Mouse (Mus musculus): Measurements from ENCODE around the gene Zranb3. TPM values are rescaled to one million over a fixed set of nuclear protein-coding genes. Genes with fewer than 3 reads are reported as not detected.

The Zranb3 gene
- polyA plus RNA-seq, 1 experiment from 2014 or later: 8.1 TPM

DNA sequence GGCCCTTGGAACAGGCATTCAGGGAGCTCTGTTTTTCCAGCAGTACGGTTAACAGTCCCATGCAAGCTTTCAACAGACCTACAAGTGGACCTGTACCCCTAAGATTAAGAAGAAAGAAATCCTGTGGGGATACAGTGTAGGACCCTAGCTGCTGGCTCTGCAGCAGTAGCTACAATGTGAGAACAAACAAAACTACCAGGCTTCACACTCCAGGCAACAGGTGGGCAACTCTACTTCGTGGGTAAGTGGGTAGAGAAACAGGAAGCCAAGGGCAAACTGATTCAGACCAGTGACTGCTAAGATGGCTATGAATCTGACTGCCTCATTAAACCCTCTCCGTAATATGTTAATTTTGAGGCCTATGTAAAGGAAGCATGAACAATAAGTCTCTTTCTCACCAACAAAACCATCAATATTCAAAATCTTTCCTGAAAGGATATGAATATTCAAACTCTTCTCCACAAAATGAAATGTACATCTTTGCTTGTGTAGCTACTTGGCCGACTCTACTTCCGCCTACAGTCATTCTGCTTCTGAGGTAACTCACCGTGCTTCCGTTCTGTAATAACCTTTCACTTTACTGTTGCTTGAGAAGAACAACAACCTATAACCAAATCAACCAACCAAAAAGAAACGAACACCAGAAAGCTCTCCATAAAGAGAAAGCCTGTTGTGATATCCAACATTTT lies 25.9 kb downstream of the Zranb3 start:
- Histone ChIP-seq H3K27ac (no peak overlapping the region), H3K36me3 (ENCODE audit: inconsistent target) (no peaks in the 10 kb centered on the region), H3K79me2 (ENCODE audit: inconsistent target) (no peaks in the 10 kb centered on the region), H3K4me3 (ENCODE audit: inconsistent target) (no peak overlapping the region)
- WGBS (ENCODE audit: missing documents): 82% methylated on average over 8 of the region's 8 CpGs

DNA sequence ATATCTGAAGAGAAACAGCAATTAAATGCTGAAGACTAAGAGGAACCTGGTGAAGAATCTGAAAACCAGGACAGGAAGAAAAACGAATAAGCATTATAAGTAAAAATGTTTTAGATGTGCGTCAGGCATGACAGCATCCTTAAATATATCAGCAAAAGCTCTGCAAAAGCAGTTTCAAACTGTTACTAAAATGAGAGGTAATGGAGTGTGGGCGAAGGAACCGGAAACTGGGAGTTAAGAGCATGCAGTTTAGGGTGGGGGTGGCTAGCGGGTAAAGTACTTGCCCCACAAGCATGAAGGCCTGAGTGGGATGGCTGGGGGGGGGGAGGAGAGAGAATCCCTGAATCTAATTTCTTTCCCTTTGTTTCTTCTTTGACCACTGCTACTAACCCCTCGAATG lies 29.8 kb downstream of the Zranb3 start:
- Histone ChIP-seq H3K79me2 (ENCODE audit: inconsistent target) (no peaks in the 10 kb centered on the region), H3K36me3 (ENCODE audit: inconsistent target) (no peaks in the 10 kb centered on the region), H3K4me3 (ENCODE audit: inconsistent target) (no peak overlapping the region), H3K27ac (no peak overlapping the region)
- WGBS (ENCODE audit: missing documents): 100% methylated on average over 6 of the region's 6 CpGs

DNA sequence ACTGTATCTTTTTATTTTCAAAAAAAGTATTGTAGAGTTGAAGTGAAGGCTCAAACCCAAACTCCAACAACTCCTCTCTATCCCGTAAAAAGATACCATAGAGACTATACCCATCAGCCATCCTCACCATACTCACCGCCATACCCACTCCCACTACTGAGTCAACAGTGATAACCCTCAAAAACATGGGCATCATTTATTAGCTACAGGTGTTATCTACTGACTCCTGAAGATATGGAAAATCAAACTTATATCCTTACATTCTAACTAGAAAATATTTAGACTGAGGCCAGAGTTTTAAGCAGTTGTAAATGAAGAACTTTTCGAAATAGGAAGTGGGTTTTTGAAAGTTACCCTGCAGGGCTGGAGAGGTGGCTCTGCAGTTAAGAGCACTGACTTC lies 32.8 kb downstream of the Zranb3 start:
- 78% methylated on average over 3 of the region's 3 CpGs for WGBS (ENCODE audit: missing documents)
- Histone ChIP-seq H3K79me2 (ENCODE audit: inconsistent target) (no peaks in the 10 kb centered on the region), H3K27ac (no peak overlapping the region), H3K4me3 (ENCODE audit: inconsistent target) (no peak overlapping the region), H3K36me3 (ENCODE audit: inconsistent target) (no peaks in the 10 kb centered on the region)

DNA sequence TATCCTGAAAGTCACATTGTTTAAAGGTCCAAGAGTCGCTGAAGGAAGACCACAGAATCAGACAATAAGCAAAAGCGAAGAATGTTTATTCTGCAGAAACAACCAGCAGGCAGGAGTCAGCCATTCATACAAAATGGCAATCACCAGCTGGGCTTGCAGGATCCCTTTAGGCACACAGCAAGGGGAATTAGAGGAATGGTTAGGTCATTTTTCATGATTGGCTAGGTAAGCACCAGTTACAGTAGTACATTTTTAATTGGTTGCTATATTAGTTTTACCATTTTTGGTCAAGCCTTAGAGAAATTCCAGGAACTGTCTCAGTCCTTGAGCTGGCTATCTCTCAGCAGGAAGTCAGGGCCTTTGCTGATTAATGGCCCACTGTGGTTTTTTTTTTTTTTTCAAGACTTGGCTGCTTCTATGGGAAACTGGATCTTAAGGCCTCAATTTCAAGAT lies 33.9 kb downstream of the Zranb3 start:
- Histone ChIP-seq H3K27ac (no peak overlapping the region), H3K4me3 (ENCODE audit: inconsistent target) (no peak overlapping the region), H3K36me3 (ENCODE audit: inconsistent target) (no peaks in the 10 kb centered on the region), H3K79me2 (ENCODE audit: inconsistent target) (no peaks in the 10 kb centered on the region)
- 84% methylated on average over 2 of the region's 2 CpGs for WGBS (ENCODE audit: missing documents)

DNA sequence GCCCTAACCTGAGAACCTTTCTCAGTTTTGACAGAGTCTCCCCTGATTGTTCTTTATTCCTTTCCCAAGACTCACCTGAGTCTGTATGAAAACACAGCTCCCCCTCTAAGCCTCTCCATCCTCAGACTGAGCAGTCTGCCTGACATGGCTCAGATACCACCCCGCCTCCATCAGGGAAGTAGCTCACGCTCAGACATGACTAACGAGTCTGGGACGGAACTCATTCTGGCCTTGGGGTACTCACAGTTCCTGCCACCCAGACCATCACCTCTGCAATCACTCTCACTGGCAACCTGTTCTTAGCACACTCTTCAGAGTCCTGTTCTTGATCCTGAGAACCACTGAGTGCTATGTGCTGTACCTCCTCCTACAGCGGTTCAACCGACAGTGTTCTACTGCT lies 38.1 kb downstream of the Zranb3 start:
- 90% methylated on average over 6 of the region's 6 CpGs for WGBS (ENCODE audit: missing documents)
- Histone ChIP-seq H3K4me3 (ENCODE audit: inconsistent target) (no peak overlapping the region), H3K27ac (no peak overlapping the region), H3K79me2 (ENCODE audit: inconsistent target) (no peaks in the 10 kb centered on the region), H3K36me3 (ENCODE audit: inconsistent target) (no peaks in the 10 kb centered on the region)

DNA sequence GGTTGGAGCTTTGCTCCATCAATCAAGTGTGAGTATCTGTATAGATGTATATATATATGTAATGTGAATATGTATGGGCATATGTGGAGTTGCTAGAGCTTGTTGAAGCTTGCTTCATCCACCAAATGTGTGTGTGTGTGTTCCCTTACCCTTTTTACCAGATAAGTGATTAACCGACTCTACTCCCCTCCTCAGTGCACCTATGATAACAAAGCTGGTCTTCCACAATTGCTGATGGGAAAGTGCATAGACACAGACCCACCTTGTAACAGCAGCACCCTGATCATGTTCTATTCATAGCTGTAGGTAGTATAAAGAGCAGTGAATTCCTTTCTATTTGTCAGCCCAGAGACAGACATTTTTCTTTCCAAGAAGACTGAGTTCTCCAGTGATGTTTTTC lies 40.7 kb downstream of the Zranb3 start:
- Histone ChIP-seq H3K4me3 (ENCODE audit: inconsistent target) (no peak overlapping the region), H3K79me2 (ENCODE audit: inconsistent target) (no peaks in the 10 kb centered on the region), H3K36me3 (ENCODE audit: inconsistent target) (no peaks in the 10 kb centered on the region), H3K27ac (no peak overlapping the region)
- 100% methylated on average over 1 of the region's 1 CpGs for WGBS (ENCODE audit: missing documents)

DNA sequence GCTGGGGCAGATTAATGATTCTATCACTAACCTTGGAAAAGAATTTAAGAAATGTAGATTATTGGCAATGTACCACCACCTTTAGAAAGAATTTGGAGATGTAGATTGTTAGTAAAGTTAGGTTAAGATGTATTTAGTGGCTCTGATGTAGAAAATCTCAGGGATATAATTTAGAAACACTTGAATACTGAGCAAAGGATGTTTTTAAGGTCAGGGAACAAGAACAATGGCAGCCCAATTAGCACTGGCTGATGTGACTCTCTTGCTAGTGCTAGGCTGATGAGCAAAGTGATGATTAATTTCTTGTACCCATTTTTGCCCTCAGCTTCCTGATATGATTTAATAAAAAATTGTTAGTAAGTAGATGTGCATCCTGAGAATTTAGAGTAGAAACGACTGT lies 41.4 kb downstream of the Zranb3 start:
- no peak overlapping the region for H3K4me3 ChIP-seq (ENCODE audit: inconsistent target)
- 100% methylated on average over 1 of the region's 1 CpGs for WGBS (ENCODE audit: missing documents)
- H3K79me2 ChIP-seq (ENCODE audit: inconsistent target): no peaks in the 10 kb centered on the region
- no peak overlapping the region for H3K27ac ChIP-seq
- H3K36me3 ChIP-seq (ENCODE audit: inconsistent target): no peaks in the 10 kb centered on the region

DNA sequence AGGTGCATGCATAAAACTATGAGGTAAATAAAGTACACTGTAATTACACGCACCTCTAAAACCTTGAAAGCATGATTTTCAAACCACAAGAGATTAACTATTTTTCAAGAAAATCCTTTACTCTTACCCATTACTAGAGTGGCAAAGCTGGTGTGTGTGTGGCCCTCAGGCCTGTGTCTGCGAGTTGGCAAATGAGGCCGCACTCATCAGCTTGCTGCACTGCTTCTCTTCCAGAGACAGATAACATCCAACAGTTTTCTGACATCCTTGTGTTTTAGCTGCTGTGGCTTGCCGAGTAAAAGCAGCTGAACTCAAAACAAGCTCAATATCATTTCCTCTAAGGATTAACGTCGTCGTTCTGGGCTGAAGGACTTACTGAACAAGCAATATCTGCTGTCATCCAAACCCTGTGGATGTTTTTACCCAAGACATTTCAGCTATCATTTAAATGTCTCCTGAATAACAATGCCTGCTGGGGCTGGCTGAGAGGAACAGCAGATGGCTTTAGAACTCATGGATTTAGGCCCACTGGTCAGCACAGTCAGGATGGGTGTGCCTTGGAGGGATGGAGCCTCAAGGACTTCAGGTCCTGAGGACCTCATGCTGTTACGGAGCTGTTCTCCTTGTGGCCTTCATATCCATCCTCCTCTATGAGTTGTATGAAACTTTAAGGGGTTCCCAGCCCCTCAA lies 42.0 kb downstream of the Zranb3 start:
- no peak overlapping the region for H3K4me3 ChIP-seq (ENCODE audit: inconsistent target)
- no peaks in the 10 kb centered on the region for H3K79me2 ChIP-seq (ENCODE audit: inconsistent target)
- no peak overlapping the region for H3K27ac ChIP-seq
- H3K36me3 ChIP-seq (ENCODE audit: inconsistent target): no peaks in the 10 kb centered on the region
- 88% methylated on average over 8 of the region's 8 CpGs for WGBS (ENCODE audit: missing documents)

DNA sequence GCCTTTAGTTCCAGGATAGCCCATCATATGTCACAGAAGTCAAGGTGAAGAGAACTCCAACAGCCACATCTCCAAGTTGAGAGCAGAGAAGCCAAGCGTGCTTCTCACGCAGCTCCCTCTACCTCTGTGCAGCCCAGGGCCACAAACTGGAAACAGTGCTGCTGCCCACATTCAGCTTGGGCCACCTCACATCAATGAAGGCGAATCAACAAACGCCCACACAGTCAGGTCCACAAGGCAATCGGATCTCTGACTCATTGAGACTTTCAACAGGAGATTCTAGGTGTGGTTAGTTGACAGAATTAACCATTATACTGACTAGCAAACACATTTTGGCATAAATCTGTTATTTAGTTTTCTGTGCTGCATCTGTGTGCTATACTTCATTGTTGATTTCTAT lies 44.2 kb downstream of the Zranb3 start:
- WGBS (ENCODE audit: missing documents): 95% methylated on average over 5 of the region's 5 CpGs
- Histone ChIP-seq H3K27ac (no peak overlapping the region), H3K79me2 (ENCODE audit: inconsistent target) (no peaks in the 10 kb centered on the region), H3K36me3 (ENCODE audit: inconsistent target) (no peaks in the 10 kb centered on the region), H3K4me3 (ENCODE audit: inconsistent target) (no peak overlapping the region)

DNA sequence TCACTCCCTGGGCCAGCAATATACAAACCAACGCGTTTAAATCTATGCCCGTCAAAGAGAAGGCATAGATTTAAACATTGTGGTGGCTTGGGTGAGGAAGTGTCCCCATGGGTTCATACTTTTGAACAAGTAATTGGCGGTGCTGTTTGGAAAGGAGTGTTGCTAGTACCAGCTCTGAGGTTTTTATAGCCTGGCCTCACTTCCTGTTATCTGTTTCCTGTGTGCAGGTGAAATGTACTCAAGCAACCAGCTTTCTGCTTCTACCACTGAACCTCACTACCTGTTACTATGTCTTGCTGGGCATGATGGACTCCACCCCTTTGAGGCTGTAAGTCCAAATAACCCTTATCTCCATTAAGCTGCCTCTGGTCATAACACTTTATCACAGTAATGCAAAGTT lies 45.6 kb downstream of the Zranb3 start:
- no peaks in the 10 kb centered on the region for H3K79me2 ChIP-seq (ENCODE audit: inconsistent target)
- H3K27ac ChIP-seq: no peak overlapping the region
- H3K4me3 ChIP-seq (ENCODE audit: inconsistent target): no peak overlapping the region
- 93% methylated on average over 4 of the region's 4 CpGs for WGBS (ENCODE audit: missing documents)
- no peaks in the 10 kb centered on the region for H3K36me3 ChIP-seq (ENCODE audit: inconsistent target)

DNA sequence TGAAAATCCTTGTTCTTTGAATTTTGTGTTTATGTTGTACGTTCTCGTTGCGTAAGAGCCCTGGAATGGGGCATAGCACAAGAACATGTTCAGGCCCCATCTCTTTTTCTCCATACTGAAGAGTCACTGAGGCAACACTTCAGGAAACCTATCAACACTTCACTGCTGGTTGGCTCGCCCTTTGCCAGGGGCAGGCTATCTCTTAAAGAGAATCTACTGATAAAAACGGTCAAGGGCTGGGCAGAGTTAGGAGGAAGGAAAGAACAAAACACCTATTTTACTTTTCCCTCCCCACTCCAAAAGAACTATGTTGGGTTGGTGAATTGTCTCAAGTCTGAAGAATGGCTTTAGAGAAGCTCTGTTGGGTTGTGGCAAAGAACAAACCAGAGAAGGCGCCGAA lies 55.9 kb downstream of the Zranb3 start:
- WGBS (ENCODE audit: missing documents): 97% methylated on average over 6 of the region's 7 CpGs
- H3K36me3 ChIP-seq (ENCODE audit: inconsistent target): no peaks in the 10 kb centered on the region

DNA sequence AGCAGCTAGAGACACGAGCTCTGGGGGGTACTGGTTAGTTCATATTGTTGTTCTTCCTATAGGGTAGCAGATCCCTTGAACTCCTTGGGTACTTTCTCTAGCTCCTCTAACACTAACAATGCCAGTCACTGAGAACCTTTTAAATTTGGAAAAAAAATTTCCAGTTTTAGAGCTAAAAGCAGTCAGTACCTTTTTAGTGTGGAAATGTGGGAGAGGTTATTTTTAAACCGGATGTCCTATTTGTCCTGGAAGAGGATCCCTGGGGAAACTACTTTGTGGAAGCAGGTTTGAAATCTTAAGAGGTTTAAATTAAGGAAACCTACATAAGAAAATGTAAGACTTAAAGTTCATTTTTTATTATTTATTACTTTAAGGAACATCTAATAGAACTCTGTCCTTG lies 56.4 kb downstream of the Zranb3 start:
- Histone ChIP-seq H3K79me2 (ENCODE audit: inconsistent target) (no peaks in the 10 kb centered on the region), H3K4me3 (ENCODE audit: inconsistent target) (no peak overlapping the region), H3K36me3 (ENCODE audit: inconsistent target) (no peaks in the 10 kb centered on the region), H3K27ac (no peak overlapping the region)
- WGBS (ENCODE audit: missing documents): 96% methylated on average over 2 of the region's 2 CpGs

More for the DNA sequence above, 55.9 kb downstream of the Zranb3 start:
- H3K4me3 ChIP-seq (ENCODE audit: inconsistent target): no peak overlapping the region
- no peaks in the 10 kb centered on the region for H3K79me2 ChIP-seq (ENCODE audit: inconsistent target)
- no peak overlapping the region for H3K27ac ChIP-seq

DNA sequence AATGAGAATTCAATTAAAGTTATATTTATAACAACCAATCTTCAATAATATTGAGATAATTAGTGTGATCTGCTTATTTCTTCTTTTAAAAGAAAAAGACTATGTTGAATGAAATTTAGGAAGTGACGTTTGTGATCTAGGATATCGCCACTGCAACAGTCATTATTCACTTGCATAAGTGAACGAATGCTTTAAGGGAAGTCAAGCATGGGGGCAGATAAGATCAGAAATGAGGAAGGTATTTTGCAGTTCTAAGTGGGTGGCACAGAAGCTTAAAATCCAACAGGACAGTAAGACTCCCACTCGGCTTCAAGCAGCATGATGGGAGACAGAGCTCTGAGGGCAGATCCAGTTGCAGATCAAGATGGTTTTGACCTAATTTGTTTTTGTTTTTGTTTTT lies 58.7 kb downstream of the Zranb3 start:
- WGBS (ENCODE audit: missing documents): 52% methylated on average over 4 of the region's 4 CpGs
- Histone ChIP-seq H3K27ac (no peak overlapping the region), H3K36me3 (ENCODE audit: inconsistent target) (no peaks in the 10 kb centered on the region), H3K79me2 (ENCODE audit: inconsistent target) (no peaks in the 10 kb centered on the region), H3K4me3 (ENCODE audit: inconsistent target) (no peak overlapping the region)

DNA sequence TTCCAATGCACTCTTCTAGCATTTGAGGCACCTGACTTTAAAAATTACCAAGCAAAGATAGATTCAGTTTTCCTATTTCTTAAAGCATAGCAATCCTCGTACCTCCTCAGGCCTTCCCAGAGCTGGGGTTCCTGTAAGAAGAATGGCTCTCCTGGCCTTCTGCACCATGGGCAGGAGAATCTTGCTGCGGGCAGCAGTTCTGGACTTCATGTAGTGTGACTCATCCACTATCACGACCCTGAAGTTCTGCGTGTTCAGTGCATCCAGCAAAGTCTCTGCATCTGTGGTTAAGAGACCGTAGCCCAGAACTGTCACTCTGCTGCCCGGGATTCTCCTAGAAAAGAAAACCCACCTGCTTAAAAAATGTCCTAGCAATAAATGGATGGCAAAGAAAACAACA lies 66.6 kb downstream of the Zranb3 start:
- H3K79me2 ChIP-seq (ENCODE audit: inconsistent target): no peaks in the 10 kb centered on the region
- WGBS (ENCODE audit: missing documents): 75% methylated on average over 6 of the region's 6 CpGs
- H3K4me3 ChIP-seq (ENCODE audit: inconsistent target): no peak overlapping the region
- H3K27ac ChIP-seq: no peak overlapping the region
- H3K36me3 ChIP-seq (ENCODE audit: inconsistent target): no peaks in the 10 kb centered on the region

DNA sequence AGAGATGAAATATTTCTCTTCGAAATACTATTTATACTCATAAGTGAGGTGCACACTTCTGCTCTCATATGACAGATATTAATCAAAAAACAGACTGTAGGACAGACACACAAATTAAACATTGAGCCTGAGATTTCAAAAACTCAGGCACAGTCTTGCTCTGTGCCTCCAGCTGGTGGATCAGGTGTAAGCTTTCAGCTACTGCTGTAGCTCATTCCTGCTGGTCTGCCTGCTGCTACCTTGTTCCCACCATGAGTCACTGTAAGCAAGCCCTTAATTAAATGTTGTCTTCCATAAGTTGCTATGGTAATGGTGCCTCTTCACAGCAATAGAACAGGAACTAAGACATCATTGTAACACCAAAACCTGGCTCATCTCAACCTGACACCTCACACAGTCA lies 70.7 kb downstream of the Zranb3 start:
- WGBS (ENCODE audit: missing documents): 86% methylated on average over 1 of the region's 1 CpGs
- no peak overlapping the region for H3K27ac ChIP-seq
- H3K36me3 ChIP-seq (ENCODE audit: inconsistent target): no peaks in the 10 kb centered on the region
- no peaks in the 10 kb centered on the region for H3K79me2 ChIP-seq (ENCODE audit: inconsistent target)
- no peak overlapping the region for H3K4me3 ChIP-seq (ENCODE audit: inconsistent target)
